In genomic region chr11:94916477-94916876, GRCm38 (mm10) we compare ENCODE assay signal across 12 mouse cellular contexts. TPM values are rescaled to one million over a fixed set of nuclear protein-coding genes. Genes with fewer than 3 reads are reported as not detected.
DNase-seq lines count a peak whose midpoint lies in the region; ATAC-seq and TF ChIP-seq lines count a peak whose summit lies in the region.
"Had no signal": no experiment of that assay in that cellular context is flagged by ENCODE, and none has a peak within 500 bp of the region (broad histone marks: within the 10 kb centered on the region; RNA-seq: fewer than 3 reads in every experiment).

No protein-coding gene starts in this region.

- no peak overlapping the region for H3K9ac ChIP-seq in forebrain, embryonic 14.5 days (ENCODE audit: low read length)
- no peak overlapping the region for H3K9ac ChIP-seq in forebrain, embryonic 13.5 days
- H3K9ac ChIP-seq in hindbrain, embryonic 13.5 days: no peak overlapping the region
- H3K9ac ChIP-seq: neural tube, embryonic 13.5 days had no signal

- no peak for ATAC-seq in forebrain, embryonic 14.5 days
- no peak for ATAC-seq in forebrain, embryonic 13.5 days
- peak; percentile 90 for ATAC-seq in Patski
- ATAC-seq in hindbrain, embryonic 13.5 days (ENCODE audit: low FRiP score): no peak

- 36% methylated on average over 4 of the region's 4 CpGs for WGBS in forebrain, embryonic 14.5 days
- 31% methylated on average over 4 of the region's 4 CpGs for WGBS in forebrain, embryonic 13.5 days
- 30% methylated on average over 4 of the region's 4 CpGs for WGBS in hindbrain, embryonic 13.5 days

- no peaks in the 10 kb centered on the region for H3K36me3 ChIP-seq in forebrain, embryonic 14.5 days (ENCODE audit: control insufficient read depth, insufficient read depth, low read length)
- H3K36me3 ChIP-seq in forebrain, embryonic 13.5 days (ENCODE audit: poor library complexity, severe bottlenecking): no peaks in the 10 kb centered on the region
- H3K36me3 ChIP-seq in hindbrain, embryonic 13.5 days: no peaks in the 10 kb centered on the region
- H3K36me3 ChIP-seq: neural tube, embryonic 13.5 days had no signal

- no peak for TF ChIP-seq CTCF in Patski (IDR thresholded peaks at IDR 0.05)

- in situ Hi-C loops in Patski (cut with MboI; ENCODE audit: low pct_unique_long_range_greater_than_20kb): no loop called here

- peaks cover 7% of the 10 kb centered on the region for H3K4me1 ChIP-seq in forebrain, embryonic 14.5 days (ENCODE audit: control insufficient read depth, insufficient read depth, low read length)
- peaks cover 11% of the 10 kb centered on the region for H3K4me1 ChIP-seq in forebrain, embryonic 13.5 days
- H3K4me1 ChIP-seq in hindbrain, embryonic 13.5 days (replicated peaks): peaks cover 12% of the 10 kb centered on the region

- no peak overlapping the region for H3K27ac ChIP-seq in forebrain, embryonic 14.5 days (ENCODE audit: low read depth, low read length)
- no peak overlapping the region for H3K27ac ChIP-seq in forebrain, embryonic 13.5 days
- no peak overlapping the region for H3K27ac ChIP-seq in hindbrain, embryonic 13.5 days
- H3K27ac ChIP-seq: neural tube, embryonic 13.5 days had no signal

- H3K27me3 ChIP-seq in forebrain, embryonic 14.5 days (replicated peaks; ENCODE audit: control insufficient read depth, insufficient read depth, low read length): no peaks in the 10 kb centered on the region
- H3K27me3 ChIP-seq in forebrain, embryonic 13.5 days: no peaks in the 10 kb centered on the region
- no peaks in the 10 kb centered on the region for H3K27me3 ChIP-seq in Patski
- H3K27me3 ChIP-seq in hindbrain, embryonic 13.5 days: no peaks in the 10 kb centered on the region
- H3K27me3 ChIP-seq: neural tube, embryonic 13.5 days had no signal

- H3K4me3 ChIP-seq in forebrain, embryonic 14.5 days (ENCODE audit: low read depth, low read length): no peak overlapping the region
- no peak overlapping the region for H3K4me3 ChIP-seq in forebrain, embryonic 13.5 days
- no peak overlapping the region for H3K4me3 ChIP-seq in hindbrain, embryonic 13.5 days
- H3K4me3 ChIP-seq: neural tube, embryonic 13.5 days had no signal

- peak; percentile 37 for DNase-seq in forebrain, embryonic 14.5 days (ENCODE audit: low spot score)
- DNase-seq in Patski (ENCODE audit: low read depth, low spot score): no peak
- peak; percentile 31 to 39 for DNase-seq in heart, postnatal 10 days
- DNase-seq in lung, postnatal 25 days (ENCODE audit: low spot score): peak; percentile 59
- no peak for DNase-seq in spleen, postnatal 14 days (ENCODE audit: low spot score in 2 of 2)
- DNase-seq in thymus, postnatal 25 days: no peak

- no peaks in the 10 kb centered on the region for H3K9me3 ChIP-seq in forebrain, embryonic 14.5 days (replicated peaks; ENCODE audit: control insufficient read depth, low read length)
- H3K9me3 ChIP-seq in forebrain, embryonic 13.5 days (replicated peaks): no peaks in the 10 kb centered on the region
- no peaks in the 10 kb centered on the region for H3K9me3 ChIP-seq in hindbrain, embryonic 13.5 days
- H3K9me3 ChIP-seq: neural tube, embryonic 13.5 days had no signal

- POLR2A ChIA-PET in Patski (lab: Charles Lee): interaction anchor here (2.0 kb wide), 1 partner anchor 17 kb away, joined by 7 read pairs; no protein-coding TSS in a partner anchor

- H3K4me2 ChIP-seq in forebrain, embryonic 14.5 days (ENCODE audit: low read length): no peak overlapping the region
- H3K4me2 ChIP-seq in forebrain, embryonic 13.5 days: no peak overlapping the region
- H3K4me2 ChIP-seq in hindbrain, embryonic 13.5 days: no peak overlapping the region
- H3K4me2 ChIP-seq: neural tube, embryonic 13.5 days had no signal

- CTCF ChIA-PET in Patski (lab: Charles Lee): interaction anchor here (0.7 to 1.4 kb wide), 3 partner anchors 9 to 20 kb away, joined by 3 to 4 read pairs (median 3); no protein-coding TSS in a partner anchor

- intact Hi-C loops in heart, postnatal 10 days (cut with DNase I): no loop called here

RNA-seq across cellular contexts. Expression of gene Col1a1, which starts 19.5 kb away (rescaled TPM):
- polyA plus RNA-seq in forebrain, embryonic 14.5 days (2014; fragmentation: Nextera tagmentation; extraction: Ambion mirVana): 20.6 and 41.7 TPM in 2 replicates
- 29.9 and 31.5 TPM in 2 replicates for polyA plus RNA-seq in forebrain, embryonic 13.5 days (2015; fragmentation: Nextera tagmentation; extraction: Ambion mirVana)
- polyA plus RNA-seq in Patski (2021): 2.2 TPM
- total RNA-seq in heart, postnatal 10 days (2021): 100 to 1,000 TPM; 869 to 988 TPM
- 128 and 217 TPM in 2 replicates for polyA plus RNA-seq in hindbrain, embryonic 13.5 days (2015; fragmentation: Nextera tagmentation; extraction: Ambion mirVana)

RNA-seq across cellular contexts. Expression of gene Hils1, which starts 50.9 kb away (rescaled TPM):
- polyA plus RNA-seq in forebrain, embryonic 14.5 days (2014; fragmentation: Nextera tagmentation; extraction: Ambion mirVana): not detected in 2 replicates
- polyA plus RNA-seq in forebrain, embryonic 13.5 days (2015; fragmentation: Nextera tagmentation; extraction: Ambion mirVana): not detected in 2 replicates
- polyA plus RNA-seq in Patski (2021): not detected
- not detected for total RNA-seq in heart, postnatal 10 days (2021)
- not detected in 2 replicates for polyA plus RNA-seq in hindbrain, embryonic 13.5 days (2015; fragmentation: Nextera tagmentation; extraction: Ambion mirVana)
- total RNA-seq: CH12.LX; heart, adult 18-20 months had no signal
- polyA plus RNA-seq: liver, embryonic 16.5 days; neural tube, embryonic 13.5 days had no signal

RNA-seq across cellular contexts. Expression of gene Sgca, which starts 59.6 kb away (rescaled TPM):
- polyA plus RNA-seq in forebrain, embryonic 14.5 days (2014; fragmentation: Nextera tagmentation; extraction: Ambion mirVana): not detected in 2 replicates
- not detected in 2 replicates for polyA plus RNA-seq in forebrain, embryonic 13.5 days (2015; fragmentation: Nextera tagmentation; extraction: Ambion mirVana)
- 0.47 TPM for polyA plus RNA-seq in Patski (2021)
- 100 to 1,000 TPM; 123 to 128 TPM for total RNA-seq in heart, postnatal 10 days (2021)
- 0.23 and 0.52 TPM in 2 replicates for polyA plus RNA-seq in hindbrain, embryonic 13.5 days (2015; fragmentation: Nextera tagmentation; extraction: Ambion mirVana)
- polyA plus RNA-seq: neural tube, embryonic 13.5 days had no signal

Comparison
In these comparisons a context has a peak if more than half of its experiments do, and no peak if none do; other contexts are left out.
1. DNase-seq: peak in forebrain, embryonic 14.5 days (single experiment), heart, postnatal 10 days (2 of 2) and lung, postnatal 25 days (single experiment); none in Patski (single experiment), spleen, postnatal 14 days (0 of 2) and thymus, postnatal 25 days (single experiment).